Mouse (Mus musculus) adrenal gland, postnatal 36 days (tissue): ENCODE data around the gene Serpina3n. TPM values are rescaled to one million over a fixed set of nuclear protein-coding genes. Genes with fewer than 3 reads are reported as not detected.
"Not testable (repeated sequence)": the region's sequence is repeated elsewhere in the genome, so short reads cannot be mapped to it uniquely, and the experiment has no call there.

ENCODE experiments used
- DNase-seq, 2 experiments: peaks; one replicate each; pipeline ENCODE4 v3.0.0; 2021; ENCODE audit warnings: mixed read lengths in 1 of 2
- long read RNA-seq, 2 experiments: library from polyadenylated mRNA; stranded (forward); transcript quantifications; one replicate each; pipeline ENCODE4 v2.0.0; 2021; ENCODE audit warnings: borderline sequencing depth in 2 of 2
- total RNA-seq, 2 experiments: library from RNA; stranded (reverse); gene quantifications; 2 replicates each; pipeline ENCODE4 v1.2.3; 2021

Gene Serpina3n
- 10 to 100 TPM in 1 of 2 experiments, 1 to 10 TPM in 1; 4.4 to 18.2 TPM for total RNA-seq
- long read RNA-seq, experiment 1, partial matches to known transcripts = 0 of 4 reads
- long read RNA-seq, experiment 1, other reads (novel, unspliced or antisense) = 2 of 4 reads
- long read RNA-seq, experiment 2, partial matches to known transcripts = 0 of 4 reads
- long read RNA-seq, experiment 2, other reads (novel, unspliced or antisense) = 4 of 4 reads

- DNase-seq = peak in 1 of 2 experiments; percentile 19
Measured at GRCm38 (mm10) chr12:104406454-104406885, at the start of gene Serpina3n. Gene Serpina3n (plus strand): TSS chr12:104406729.

GRCm38 (mm10) chr12:104369986-104370385 lies 36.5 kb upstream of the Serpina3n start:
- DNase-seq = no peak

- not testable (repeated sequence) for DNase-seq
Measured at GRCm38 (mm10) chr12:104377179-104377578, 29.4 kb upstream of the Serpina3n start.

- DNase-seq = not testable (repeated sequence)
Measured at GRCm38 (mm10) chr12:104378351-104378750, 28.2 kb upstream of the Serpina3n start.

- DNase-seq = not testable (repeated sequence)
Measured at GRCm38 (mm10) chr12:104378815-104379214, 27.7 kb upstream of the Serpina3n start.

GRCm38 (mm10) chr12:104379856-104380255 lies 26.7 kb upstream of the Serpina3n start:
- no peak for DNase-seq

DNA sequence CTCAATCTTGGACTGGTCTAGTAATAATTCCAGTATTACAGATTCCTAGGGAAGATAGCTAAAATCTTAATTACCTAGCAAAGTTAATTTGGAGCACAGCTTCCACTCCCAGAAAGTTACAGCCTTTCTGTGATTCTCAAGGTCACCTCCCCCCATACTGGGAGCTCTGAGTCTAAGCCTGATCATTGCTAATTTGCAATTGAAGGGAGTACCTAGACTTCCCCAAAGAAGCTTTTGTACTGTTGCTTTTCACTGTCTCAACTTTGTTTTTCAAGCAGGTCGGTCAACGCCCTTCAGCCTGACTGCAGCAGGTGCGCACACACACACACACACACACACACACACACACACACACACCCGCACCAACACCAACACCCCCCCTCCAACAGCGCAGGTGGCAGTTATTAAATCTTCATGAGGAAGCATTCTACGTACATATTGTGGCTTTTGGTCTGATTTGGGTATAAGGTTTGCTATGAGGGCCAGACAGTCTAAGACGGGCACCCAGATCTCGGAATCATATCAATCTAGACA lies 25.4 kb upstream of the Serpina3n start:
- DNase-seq = not testable (repeated sequence)

- DNase-seq = not testable (repeated sequence)
Measured at GRCm38 (mm10) chr12:104385987-104386386, 20.5 kb upstream of the Serpina3n start.

DNA sequence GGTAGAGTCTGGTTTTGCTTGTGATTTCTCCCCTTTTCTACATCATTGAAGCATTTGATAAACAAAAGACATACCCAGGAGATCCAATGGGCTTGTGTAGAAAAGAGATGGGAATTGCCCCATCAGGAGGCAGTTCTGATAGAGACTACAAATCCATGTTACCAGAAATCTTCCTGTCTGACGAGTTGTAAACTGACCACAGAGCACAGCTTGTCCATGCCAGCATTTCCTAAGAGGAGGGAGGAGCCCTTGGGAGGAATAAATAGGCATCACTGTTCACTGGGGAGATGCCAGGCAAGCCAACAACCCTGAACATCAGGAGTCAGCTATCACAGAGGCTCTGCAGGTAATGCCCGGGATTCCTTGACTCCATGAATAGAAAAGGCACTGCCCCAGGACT lies 19.7 kb upstream of the Serpina3n start:
- not testable (repeated sequence) for DNase-seq

DNA sequence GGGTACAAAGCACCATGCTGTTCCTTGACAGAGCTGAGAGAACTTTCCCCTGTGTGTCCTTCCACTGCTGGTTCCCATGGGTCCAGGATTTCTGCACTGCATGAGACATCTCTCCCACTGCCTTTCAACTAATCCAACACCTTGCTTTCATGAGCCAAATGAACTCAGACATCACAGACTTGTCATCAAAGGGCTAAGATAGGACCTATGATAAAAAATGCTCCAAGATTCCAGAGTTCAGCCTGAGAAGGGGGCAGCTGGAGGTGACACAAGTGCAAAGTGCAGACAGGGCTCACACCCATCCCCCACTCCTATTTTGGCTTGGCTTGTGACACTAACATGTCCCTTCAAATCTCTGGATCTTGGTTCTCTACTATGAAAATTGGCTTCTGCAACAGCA lies 18.1 kb upstream of the Serpina3n start:
- no peak for DNase-seq

DNA sequence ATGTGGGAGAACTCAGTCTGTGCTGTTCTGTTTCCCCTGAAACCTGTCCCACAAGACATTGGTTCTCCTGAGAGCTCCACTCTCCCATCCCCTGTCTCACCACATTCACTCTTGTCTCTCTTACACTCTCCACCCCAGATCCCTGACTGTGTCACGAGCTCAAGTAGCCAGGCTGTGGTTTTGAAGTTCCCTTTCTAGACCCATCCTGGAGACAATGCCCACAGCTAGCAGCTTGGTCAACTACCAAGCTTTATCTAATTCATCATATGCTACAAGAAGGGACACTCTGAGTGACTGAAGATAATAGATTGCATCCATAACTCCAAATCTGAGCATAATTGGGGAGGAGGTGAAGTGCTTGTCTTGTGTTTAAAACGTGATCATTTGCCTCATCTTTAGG lies 15.5 kb upstream of the Serpina3n start:
- DNase-seq = not testable (repeated sequence)

DNA sequence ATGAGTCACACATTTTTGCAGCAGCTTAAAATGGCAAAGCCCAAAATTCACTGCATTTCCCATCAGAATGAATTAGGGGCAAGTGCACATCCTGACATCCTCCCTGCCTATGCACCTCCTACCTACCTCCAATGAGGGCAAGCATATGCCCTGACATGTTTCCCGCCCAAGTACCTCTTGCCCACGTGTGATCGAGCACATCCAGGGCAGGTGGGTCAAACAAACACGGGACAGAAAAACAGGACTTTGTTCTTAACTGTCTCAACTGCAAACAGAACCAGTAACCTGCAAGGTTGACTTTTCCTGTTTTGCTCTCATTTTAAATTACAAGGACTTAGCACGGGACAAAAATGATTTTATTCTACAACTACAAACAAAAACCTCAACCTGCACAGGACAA lies 2.6 kb upstream of the Serpina3n start:
- DNase-seq = no peak

GRCm38 (mm10) chr12:104412507-104412906 lies 6.0 kb downstream of the Serpina3n start:
- DNase-seq = no peak

- no peak for DNase-seq
Measured at GRCm38 (mm10) chr12:104414576-104414975, 8.0 kb downstream of the Serpina3n start.

DNA sequence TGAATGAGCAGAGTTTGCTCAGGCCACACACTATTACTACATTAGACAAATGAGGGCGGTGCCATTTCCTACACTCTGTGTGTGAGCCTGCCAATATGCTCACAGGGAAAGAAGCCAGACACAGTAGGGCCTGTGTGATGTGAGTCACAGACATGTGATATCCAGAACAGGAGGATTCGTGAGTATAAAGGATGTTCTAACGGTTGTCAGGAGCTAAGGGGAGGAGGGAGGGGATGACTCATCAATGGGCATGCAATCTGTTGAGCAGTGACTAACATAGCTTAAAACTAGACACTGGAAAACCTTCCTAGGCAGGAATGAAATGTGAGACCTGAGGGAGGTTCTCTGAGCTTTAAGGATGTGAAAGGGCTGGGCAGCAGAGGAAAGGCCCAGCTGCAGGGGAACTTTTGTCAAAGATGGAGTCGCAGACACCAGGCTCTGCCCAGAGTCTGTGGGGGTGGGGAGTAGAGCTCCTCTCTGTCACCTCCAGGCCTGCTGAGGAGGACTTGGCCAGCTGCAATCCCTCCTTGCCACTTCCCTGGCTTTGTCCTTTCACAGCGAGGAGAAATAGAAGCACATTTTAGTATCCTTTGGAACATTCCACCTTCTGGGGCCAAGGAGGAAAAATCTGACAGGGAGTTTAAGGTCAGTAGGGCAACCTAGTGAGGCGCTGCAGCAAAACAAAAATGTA lies 9.2 kb downstream of the Serpina3n start:
- peak; percentile 56 to 61 for DNase-seq

DNA sequence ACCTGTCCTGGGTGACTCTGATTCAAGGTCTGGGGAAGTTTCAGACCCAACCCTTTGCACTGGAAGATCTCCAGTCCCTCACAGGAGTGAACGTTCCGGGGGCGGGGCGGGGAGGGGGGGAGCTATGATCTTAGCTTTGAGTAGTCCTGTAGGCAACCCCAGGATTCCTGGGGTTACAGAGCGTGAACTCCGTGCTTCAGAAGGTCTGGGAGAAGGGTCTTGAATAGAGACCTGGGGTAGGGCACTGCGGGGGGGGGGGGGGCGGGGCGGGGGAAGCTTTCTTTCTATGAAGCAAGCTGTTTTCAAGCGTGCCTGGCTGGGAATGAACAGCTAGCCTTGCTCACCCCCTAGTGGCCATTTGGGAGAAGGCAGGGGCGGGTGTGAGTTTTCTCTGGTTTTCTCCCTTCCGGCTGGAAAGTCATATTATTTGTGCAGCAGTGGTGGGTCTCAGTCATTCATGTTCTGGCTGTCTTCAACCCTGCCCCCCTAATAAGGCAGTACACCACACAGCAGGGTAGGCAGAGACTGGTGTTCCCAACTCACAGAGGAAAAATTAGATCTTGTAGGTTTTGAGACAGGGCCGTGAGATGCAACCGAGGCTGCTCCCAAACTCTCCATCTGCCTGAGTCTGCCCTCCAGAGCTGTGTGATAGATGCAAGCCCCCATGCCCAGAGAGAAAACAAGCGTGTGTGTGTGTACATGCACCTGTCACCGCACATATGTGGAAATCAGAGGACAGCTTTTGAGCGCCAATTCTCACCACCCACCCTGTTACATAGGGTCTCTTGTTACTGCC lies 12.0 kb downstream of the Serpina3n start:
- peak; percentile 83 to 87 for DNase-seq

- DNase-seq = no peak
Measured at GRCm38 (mm10) chr12:104419136-104419462, 12.6 kb downstream of the Serpina3n start.

- DNase-seq = peak; percentile 65 to 69
Measured at GRCm38 (mm10) chr12:104422615-104423392, 16.3 kb downstream of the Serpina3n start.

GRCm38 (mm10) chr12:104425591-104425990 lies 19.1 kb downstream of the Serpina3n start:
- no peak for DNase-seq

GRCm38 (mm10) chr12:104426915-104427314 lies 20.4 kb downstream of the Serpina3n start:
- peak; percentile 36 to 46 for DNase-seq

DNA sequence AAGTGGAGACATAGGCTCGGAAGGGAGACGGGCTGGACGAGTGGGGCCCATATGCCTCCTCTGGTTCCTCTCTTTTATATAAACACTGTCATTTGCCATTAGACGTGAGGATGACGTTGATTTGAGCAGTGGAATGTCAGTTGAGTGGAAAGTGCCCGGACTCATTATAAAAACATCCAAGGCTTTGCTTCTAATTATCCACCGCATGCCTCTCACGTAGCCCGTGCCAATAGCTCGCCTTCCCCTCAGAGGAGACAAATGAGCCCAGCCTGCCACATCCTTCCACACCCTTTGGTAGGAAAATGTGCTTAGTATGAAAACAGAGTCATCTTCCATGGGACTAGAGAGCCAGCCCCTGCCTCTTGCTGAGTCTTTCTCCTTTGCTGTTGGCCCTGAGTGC lies 24.8 kb downstream of the Serpina3n start:
- DNase-seq = no peak

DNA sequence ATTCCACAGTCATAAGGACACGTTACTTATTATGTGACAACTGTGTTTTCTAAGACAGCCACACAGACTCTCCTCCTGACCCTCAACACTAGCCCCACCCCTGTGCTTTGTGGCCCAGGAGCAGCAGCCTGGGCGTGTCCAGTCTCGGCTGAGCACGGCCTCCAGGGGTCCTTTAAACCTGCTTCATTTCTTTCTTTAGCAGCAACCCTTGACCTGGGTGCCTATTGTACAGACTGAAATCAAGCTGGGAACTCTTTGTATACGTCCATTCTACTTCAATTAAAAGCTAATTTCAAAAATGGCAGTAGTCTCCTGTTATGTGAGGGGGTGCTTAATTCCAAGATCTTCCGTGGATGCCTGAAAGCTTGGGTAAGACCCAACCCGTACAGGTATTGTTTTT lies 26.7 kb downstream of the Serpina3n start:
- DNase-seq = no peak
